Mouse (Mus musculus) embryonic facial prominence, embryonic 10.5 days (tissue): ENCODE measurements around the gene Psme1. TPM values are rescaled to one million over a fixed set of nuclear protein-coding genes. Genes with fewer than 3 reads are reported as not detected.

Source experiments
- DNase-seq: peaks from one replicate; pipeline ENCODE4 v3.0.0-alpha.2; 2017; ENCODE audit warnings: low spot score
- H3K27ac ChIP-seq: fragments of 300-500 bp; sonication (generic); replicated peaks from 2 replicates; pipeline ENCODE4 v1.5.1; 2016; ENCODE audit warnings: mild to moderate bottlenecking
- H3K27me3 ChIP-seq: fragments of 300-500 bp; sonication (generic); replicated peaks from 2 replicates; pipeline ENCODE4 v1.6.1; 2016; ENCODE audit warnings: low read depth, mild to moderate bottlenecking; ENCODE audit not compliant: poor library complexity, severe bottlenecking
- H3K36me3 ChIP-seq: fragments of 300-500 bp; sonication (generic); replicated peaks from 2 replicates; pipeline ENCODE4 v1.6.1; 2016; ENCODE audit warnings: mild to moderate bottlenecking, moderate library complexity
- H3K4me1 ChIP-seq: fragments of 300-500 bp; sonication (generic); 2 replicates; pipeline ENCODE4 v1.6.1; 2016
- H3K4me3 ChIP-seq: fragments of 300-500 bp; sonication (generic); 2 replicates; pipeline ENCODE4 v1.5.1; 2016; ENCODE audit warnings: mild to moderate bottlenecking, moderate library complexity
- H3K9me3 ChIP-seq: fragments of 300-500 bp; sonication (generic); 2 replicates; pipeline ENCODE4 v1.6.1; 2016; ENCODE audit warnings: mild to moderate bottlenecking
- WGBS: fragments of 180-500 bp; shearing (Covaris S2); methylation state at CpG from one replicate; pipeline ENCODE4 v1.1.7; 2016; 5-methylcytosine and 5-hydroxymethylcytosine counted together
- polyA plus RNA-seq: library from polyadenylated mRNA; unstranded; fragments of >200 nt; fragmentation: Nextera tagmentation; extraction: Ambion mirVana; gene quantifications from 2 replicates; pipeline ENCODE4 v1.2.1, GENCODE M21; 2016

The Psme1 gene
- polyA plus RNA-seq, 1 experiment from 2014 or later = 105 TPM

- Histone ChIP-seq H3K9me3 (no peaks in the 10 kb centered on the region), H3K4me1 (peaks cover 20% of the 10 kb centered on the region; the same call in 1 of the 2 replicates), H3K27ac (no peak overlapping the region), H3K36me3 (peaks cover 7% of the 10 kb centered on the region), H3K27me3 (peaks cover 6% of the 10 kb centered on the region; the same call in 1 of the 2 replicates), H3K4me3 (no peak overlapping the region)
- no peak for DNase-seq
- WGBS = 80% methylated on average over 7 of the region's 7 CpGs
Measured at GRCm38 (mm10) chr14:55614565-55615178, 36.7 kb downstream of the Psme1 start.

GRCm38 (mm10) chr14:55615876-55616275 is 38.0 kb downstream of the Psme1 start:
- Histone ChIP-seq H3K27me3 (peaks cover 9% of the 10 kb centered on the region; the same call in 1 of the 2 replicates), H3K4me1 (peaks cover 20% of the 10 kb centered on the region; the same call in 1 of the 2 replicates), H3K27ac (no peak overlapping the region), H3K36me3 (no peaks in the 10 kb centered on the region), H3K4me3 (no peak overlapping the region), H3K9me3 (no peaks in the 10 kb centered on the region)
- no peak for DNase-seq
- WGBS = 33% methylated on average over 2 of the region's 2 CpGs

- WGBS = 87% methylated on average over 2 of the region's 2 CpGs
- Histone ChIP-seq H3K27ac (no peak overlapping the region), H3K36me3 (no peaks in the 10 kb centered on the region), H3K9me3 (no peaks in the 10 kb centered on the region), H3K27me3 (peaks cover 9% of the 10 kb centered on the region; the same call in 1 of the 2 replicates), H3K4me3 (no peak overlapping the region), H3K4me1 (peaks cover 20% of the 10 kb centered on the region; the same call in 1 of the 2 replicates)
- no peak for DNase-seq
Measured at GRCm38 (mm10) chr14:55616844-55617243, 38.9 kb downstream of the Psme1 start.

GRCm38 (mm10) chr14:55617822-55618221 is 39.9 kb downstream of the Psme1 start, which contains the start of gene Rec8:
Gene Rec8 (plus strand): TSS chr14:55618037.
- 0 out of 2 replicates have a peak, but pooled peaks cover 3% of the 10 kb centered on the region for H3K36me3 ChIP-seq
- peaks cover 20% of the 10 kb centered on the region; the same call in 1 of the 2 replicates for H3K4me1 ChIP-seq
- peak; percentile 64 for DNase-seq
- no peak within 1 kb of the TSS; the same call in 1 of the 2 replicates for H3K27ac ChIP-seq
- H3K27me3 ChIP-seq = peaks cover 9% of the 10 kb centered on the region; the same call in 1 of the 2 replicates
- WGBS = 23% methylated on average over 21 of the region's 21 CpGs
- H3K9me3 ChIP-seq = no peaks in the 10 kb centered on the region
- H3K4me3 ChIP-seq = peak within 1 kb of the TSS; percentile 41

- Histone ChIP-seq H3K36me3 (peaks cover 11% of the 10 kb centered on the region), H3K27ac (no peak overlapping the region; the same call in 1 of the 2 replicates), H3K4me3 (peak overlapping the region; percentile 41), H3K4me1 (peaks cover 20% of the 10 kb centered on the region; the same call in 1 of the 2 replicates), H3K27me3 (peaks cover 9% of the 10 kb centered on the region; the same call in 1 of the 2 replicates), H3K9me3 (no peaks in the 10 kb centered on the region)
- 53% methylated on average over 22 of the region's 22 CpGs for WGBS
- peak; percentile 31 for DNase-seq
Measured at GRCm38 (mm10) chr14:55618486-55619195, 40.7 kb downstream of the Psme1 start.

- Histone ChIP-seq H3K9me3 (no peaks in the 10 kb centered on the region), H3K4me1 (no peaks in the 10 kb centered on the region), H3K4me3 (no peak overlapping the region), H3K36me3 (peaks cover 100% of the 10 kb centered on the region), H3K27ac (no peak overlapping the region), H3K27me3 (no peaks in the 10 kb centered on the region)
- 91% methylated on average over 27 of the region's 27 CpGs for WGBS
- DNase-seq = no peak
Measured at GRCm38 (mm10) chr14:55628077-55628827, 50.3 kb downstream of the Psme1 start.

DNA sequence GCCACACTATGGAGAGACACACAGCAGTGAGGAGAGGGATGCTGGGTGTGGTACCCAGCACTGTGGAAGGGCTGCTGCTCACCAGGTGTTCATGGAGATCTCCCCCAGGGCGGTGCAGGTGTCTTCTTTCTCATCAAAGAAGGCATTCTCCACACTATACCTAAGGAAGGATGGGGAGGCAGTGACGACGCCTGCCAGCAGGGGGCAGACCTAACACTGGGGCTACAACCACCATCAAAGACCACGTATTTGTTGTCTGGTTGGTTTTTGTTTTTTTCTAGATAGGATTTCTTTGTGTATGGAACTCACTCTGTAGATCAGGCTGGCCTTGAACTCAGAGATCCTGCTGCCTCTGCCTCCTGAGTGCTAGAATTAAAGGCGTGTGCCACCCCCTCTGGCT is 51.4 kb downstream of the Psme1 start:
- H3K27ac ChIP-seq = no peak overlapping the region
- no peaks in the 10 kb centered on the region for H3K9me3 ChIP-seq
- H3K36me3 ChIP-seq = peaks cover 100% of the 10 kb centered on the region
- 52% methylated on average over 5 of the region's 5 CpGs for WGBS
- peaks cover 5% of the 10 kb centered on the region for H3K4me1 ChIP-seq
- no peaks in the 10 kb centered on the region for H3K27me3 ChIP-seq
- H3K4me3 ChIP-seq = no peak overlapping the region
- DNase-seq = peak; percentile 55

Other genes starting within 250 kb of the Psme1 start
- gene Dhrs4, start 99.4 kb upstream of the Psme1 start, polyA plus RNA-seq = 77.3 and 88.4 TPM in 2 replicates
- gene Carmil3, start 87.5 kb upstream of the Psme1 start, polyA plus RNA-seq = 3.4 and 3.5 TPM in 2 replicates
- 0.59 and 0.64 TPM in 2 replicates for gene Cpne6, start 67.7 kb upstream of the Psme1 start, polyA plus RNA-seq
- gene Nrl, start 53.1 kb upstream of the Psme1 start, polyA plus RNA-seq = 0.05 TPM in 1 of 2 replicates, not detected in the other
- 20.7 and 23.6 TPM in 2 replicates for gene Pck2, start 37.9 kb upstream of the Psme1 start, polyA plus RNA-seq
- gene Dcaf11, start 18.1 kb upstream of the Psme1 start, polyA plus RNA-seq = 65.9 and 74.1 TPM in 2 replicates
- not detected in 2 replicates for gene A730061H03Rik, start 17.7 kb upstream of the Psme1 start, polyA plus RNA-seq
- 0.62 and 1.1 TPM in 2 replicates for gene Fitm1, start 2.5 kb upstream of the Psme1 start, polyA plus RNA-seq
- 6.0 and 6.6 TPM in 2 replicates for gene Emc9, start 7.2 kb downstream of the Psme1 start, polyA plus RNA-seq
- 173 and 186 TPM in 2 replicates for gene Psme2, start 13.0 kb downstream of the Psme1 start, polyA plus RNA-seq
- gene Rnf31, start 13.6 kb downstream of the Psme1 start, polyA plus RNA-seq = 18.6 and 21.4 TPM in 2 replicates
- 7.2 and 8.0 TPM in 2 replicates for gene Irf9, start 25.4 kb downstream of the Psme1 start, polyA plus RNA-seq
- gene Rec8, start 39.9 kb downstream of the Psme1 start, polyA plus RNA-seq = 6.5 and 7.1 TPM in 2 replicates
- 118 and 126 TPM in 2 replicates for gene Ipo4, start 57.8 kb downstream of the Psme1 start, polyA plus RNA-seq
- gene Gm49378, start 59.8 kb downstream of the Psme1 start, polyA plus RNA-seq = 0.89 and 1.4 TPM in 2 replicates
- gene Tm9sf1, start 65.7 kb downstream of the Psme1 start, polyA plus RNA-seq = 78.3 and 79.3 TPM in 2 replicates
- gene Tssk4, start 72.1 kb downstream of the Psme1 start, polyA plus RNA-seq = 0.74 and 0.82 TPM in 2 replicates
- 62.1 and 66.3 TPM in 2 replicates for gene Mdp1, start 82.4 kb downstream of the Psme1 start, polyA plus RNA-seq
- 60.7 and 64.7 TPM in 2 replicates for gene Gmpr2, start 93.8 kb downstream of the Psme1 start, polyA plus RNA-seq
- gene Nedd8, start 94.0 kb downstream of the Psme1 start, polyA plus RNA-seq = 628 and 638 TPM in 2 replicates
- 65.8 and 69.2 TPM in 2 replicates for gene Tinf2, start 103.7 kb downstream of the Psme1 start, polyA plus RNA-seq
- gene Tgm1, start 135.8 kb downstream of the Psme1 start, polyA plus RNA-seq = 0.70 and 0.90 TPM in 2 replicates
- 29.7 and 35.3 TPM in 2 replicates for gene Rabggta, start 144.1 kb downstream of the Psme1 start, polyA plus RNA-seq
- 57.4 and 69.6 TPM in 2 replicates for gene Dhrs1, start 167.6 kb downstream of the Psme1 start, polyA plus RNA-seq
- gene Nop9, start 167.6 kb downstream of the Psme1 start, polyA plus RNA-seq = 59.1 and 64.5 TPM in 2 replicates
- 0.16 TPM in 1 of 2 replicates, not detected in the other for gene Cideb, start 180.3 kb downstream of the Psme1 start, polyA plus RNA-seq
- gene Ltb4r2, start 183.3 kb downstream of the Psme1 start, polyA plus RNA-seq = 0.13 and 0.39 TPM in 2 replicates
- 0.10 and 0.35 TPM in 2 replicates for gene Ltb4r1, start 187.8 kb downstream of the Psme1 start, polyA plus RNA-seq
- gene Adcy4, start 206.0 kb downstream of the Psme1 start, polyA plus RNA-seq = 10.7 and 11.4 TPM in 2 replicates
- 21.4 and 24.1 TPM in 2 replicates for gene Ripk3, start 210.7 kb downstream of the Psme1 start, polyA plus RNA-seq
- 94.5 and 113 TPM in 2 replicates for gene Nfatc4, start 245.0 kb downstream of the Psme1 start, polyA plus RNA-seq